Mouse (Mus musculus) heart, embryonic 11.5 days (tissue): ENCODE data around the gene Synj1. TPM values are rescaled to one million over a fixed set of nuclear protein-coding genes. Genes with fewer than 3 reads are reported as not detected.

Experiments
- ATAC-seq: fragments of 200-750 bp; cut with Nextera tagmentation; replicated peaks from 2 replicates; pipeline ENCODE4 v1.8.0; 2017; ENCODE audit warnings: moderate library complexity; ENCODE audit not compliant: insufficient number of reproducible peaks, low FRiP score, low TSS enrichment
- H3K27ac ChIP-seq: fragments of 300-500 bp; sonication (generic); 2 replicates; pipeline ENCODE4 v1.5.1; 2014; ENCODE audit warnings: mild to moderate bottlenecking, low read depth, low read length
- H3K27me3 ChIP-seq: fragments of 300-500 bp; sonication (generic); 2 replicates; pipeline ENCODE4 v1.6.1; 2014; ENCODE audit warnings: mild to moderate bottlenecking, low read length, mixed read lengths; ENCODE audit not compliant: control insufficient read depth, insufficient read depth
- H3K36me3 ChIP-seq: fragments of 300-500 bp; sonication (generic); 2 replicates; pipeline ENCODE4 v1.6.1; 2014; ENCODE audit warnings: mild to moderate bottlenecking, low read length, moderate library complexity, mixed read lengths; ENCODE audit not compliant: control insufficient read depth, insufficient read depth
- H3K4me1 ChIP-seq: fragments of 300-500 bp; sonication (generic); 2 replicates; pipeline ENCODE4 v1.6.1; 2014; ENCODE audit warnings: low read length; ENCODE audit not compliant: control insufficient read depth, insufficient read depth
- H3K4me2 ChIP-seq: fragments of 300-500 bp; sonication (generic); 2 replicates; pipeline ENCODE4 v1.6.1; 2014; ENCODE audit warnings: mild to moderate bottlenecking, moderate library complexity
- H3K4me3 ChIP-seq: fragments of 300-500 bp; sonication (generic); 2 replicates; pipeline ENCODE4 v1.5.1; 2014; ENCODE audit warnings: low read depth, low read length
- H3K9ac ChIP-seq: fragments of 300-500 bp; sonication (generic); 2 replicates; pipeline ENCODE4 v1.6.1; 2014; ENCODE audit warnings: mild to moderate bottlenecking, low read depth, low read length, moderate library complexity
- H3K9me3 ChIP-seq: fragments of 300-500 bp; sonication (generic); replicated peaks from 2 replicates; pipeline ENCODE4 v1.6.1; 2016; ENCODE audit warnings: low read length; ENCODE audit not compliant: control insufficient read depth
- whole genome bisulfite sequencing: fragments of 180-500 bp; shearing (Covaris S2); extraction: QIAGEN DNeasy Blood & Tissue Kit; methylation state at CpG from one replicate; pipeline ENCODE4 v1.1.7; 2014; ENCODE audit not compliant: insufficient replicate concordance; 5-methylcytosine and 5-hydroxymethylcytosine counted together
- polyA plus RNA-seq: library from polyadenylated mRNA; unstranded; fragments of >200 nt; fragmentation: Nextera tagmentation; extraction: Ambion mirVana; gene quantifications from 2 replicates; pipeline ENCODE4 v1.2.1, GENCODE M21; 2014

Synj1 gene
- polyA plus RNA-seq, 1 experiment from 2014 or later: 15.2 TPM

GRCm38 (mm10) chr16:91020842-91021483 lies 9.9 kb upstream of the Synj1 start:
- no peaks in the 10 kb centered on the region for H3K27me3 ChIP-seq
- no peak for ATAC-seq
- H3K4me1 ChIP-seq: no peaks in the 10 kb centered on the region
- H3K9ac ChIP-seq: no peak overlapping the region
- peaks cover 61% of the 10 kb centered on the region for H3K36me3 ChIP-seq
- H3K4me3 ChIP-seq: no peak overlapping the region
- no peak overlapping the region for H3K4me2 ChIP-seq
- H3K9me3 ChIP-seq: no peaks in the 10 kb centered on the region
- WGBS: 85% methylated on average over 10 of the region's 10 CpGs
- no peak overlapping the region for H3K27ac ChIP-seq

DNA sequence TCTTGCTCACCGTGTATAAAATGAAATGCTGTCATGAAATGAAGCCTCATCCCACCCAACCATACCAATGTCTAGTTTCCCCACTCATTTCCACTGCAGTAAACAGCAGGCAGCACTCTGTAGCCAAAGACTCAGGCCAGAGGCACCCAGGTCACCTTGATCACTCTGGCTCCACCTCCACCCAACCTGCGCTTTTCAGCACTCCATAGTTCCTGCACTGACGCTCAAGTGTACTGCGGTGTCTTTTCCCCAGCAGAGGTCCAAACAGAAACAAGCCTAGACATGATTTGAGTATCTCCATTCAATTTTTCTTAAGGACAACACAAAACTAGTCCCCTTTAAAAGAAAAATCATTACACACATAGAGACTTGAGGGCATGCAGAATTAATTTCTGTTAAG lies 8.4 kb upstream of the Synj1 start:
- Histone ChIP-seq H3K4me2 (no peak overlapping the region), H3K9me3 (no peaks in the 10 kb centered on the region), H3K4me1 (no peaks in the 10 kb centered on the region), H3K36me3 (peaks cover 54% of the 10 kb centered on the region), H3K4me3 (no peak overlapping the region), H3K27me3 (no peaks in the 10 kb centered on the region), H3K27ac (no peak overlapping the region), H3K9ac (no peak overlapping the region)
- 93% methylated on average over 4 of the region's 4 CpGs for WGBS
- ATAC-seq: no peak

DNA sequence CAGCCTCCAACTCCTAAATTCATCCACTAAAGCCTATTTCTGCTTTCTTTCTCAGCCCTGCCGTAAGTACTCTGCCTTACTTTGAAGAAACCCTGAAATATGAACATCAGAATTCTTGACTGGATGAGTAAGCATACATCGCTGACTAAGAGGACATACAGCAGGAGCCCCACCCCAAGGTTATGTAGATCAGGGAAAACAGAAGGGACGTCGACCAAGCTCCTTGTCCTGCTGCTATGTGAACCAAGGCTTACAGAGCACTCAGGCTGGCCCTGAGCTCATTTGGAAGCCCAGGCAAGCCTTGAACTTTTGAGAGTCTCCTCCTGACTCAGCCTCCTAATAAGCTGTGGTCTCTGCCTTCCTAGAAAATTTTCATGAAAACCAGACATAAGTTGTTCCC lies 4.7 kb upstream of the Synj1 start:
- Histone ChIP-seq H3K27me3 (no peaks in the 10 kb centered on the region), H3K4me3 (no peak overlapping the region), H3K4me1 (peaks cover 5% of the 10 kb centered on the region; the same call in 1 of the 2 replicates), H3K36me3 (peaks cover 40% of the 10 kb centered on the region), H3K27ac (no peak overlapping the region), H3K4me2 (no peak overlapping the region), H3K9ac (no peak overlapping the region), H3K9me3 (no peaks in the 10 kb centered on the region)
- WGBS: 84% methylated on average over 4 of the region's 4 CpGs
- ATAC-seq: no peak

GRCm38 (mm10) chr16:91011847-91012246 lies 739 bp upstream of the Synj1 start:
- Histone ChIP-seq H3K36me3 (peaks cover 18% of the 10 kb centered on the region), H3K4me3 (peak overlapping the region; percentile 90), H3K27me3 (no peaks in the 10 kb centered on the region), H3K27ac (no peak overlapping the region), H3K9ac (peak overlapping the region; percentile 90; the same call in 1 of the 2 replicates), H3K9me3 (no peaks in the 10 kb centered on the region), H3K4me2 (peak overlapping the region; percentile 63), H3K4me1 (peaks cover 5% of the 10 kb centered on the region; the same call in 1 of the 2 replicates)
- WGBS: 49% methylated on average over 3 of the region's 3 CpGs
- ATAC-seq: no peak

GRCm38 (mm10) chr16:91010581-91011020 lies 507 bp downstream of the Synj1 start:
- Histone ChIP-seq H3K9me3 (no peaks in the 10 kb centered on the region), H3K4me1 (peaks cover 5% of the 10 kb centered on the region; the same call in 1 of the 2 replicates), H3K36me3 (peaks cover 12% of the 10 kb centered on the region), H3K27ac (peak overlapping the region; percentile 89), H3K4me2 (peak overlapping the region; percentile 63), H3K9ac (peak overlapping the region; percentile 90), H3K27me3 (no peaks in the 10 kb centered on the region), H3K4me3 (peak overlapping the region; percentile 90)
- under 1% methylated on average over 41 of the region's 42 CpGs for WGBS
- peak; percentile 59 for ATAC-seq

DNA sequence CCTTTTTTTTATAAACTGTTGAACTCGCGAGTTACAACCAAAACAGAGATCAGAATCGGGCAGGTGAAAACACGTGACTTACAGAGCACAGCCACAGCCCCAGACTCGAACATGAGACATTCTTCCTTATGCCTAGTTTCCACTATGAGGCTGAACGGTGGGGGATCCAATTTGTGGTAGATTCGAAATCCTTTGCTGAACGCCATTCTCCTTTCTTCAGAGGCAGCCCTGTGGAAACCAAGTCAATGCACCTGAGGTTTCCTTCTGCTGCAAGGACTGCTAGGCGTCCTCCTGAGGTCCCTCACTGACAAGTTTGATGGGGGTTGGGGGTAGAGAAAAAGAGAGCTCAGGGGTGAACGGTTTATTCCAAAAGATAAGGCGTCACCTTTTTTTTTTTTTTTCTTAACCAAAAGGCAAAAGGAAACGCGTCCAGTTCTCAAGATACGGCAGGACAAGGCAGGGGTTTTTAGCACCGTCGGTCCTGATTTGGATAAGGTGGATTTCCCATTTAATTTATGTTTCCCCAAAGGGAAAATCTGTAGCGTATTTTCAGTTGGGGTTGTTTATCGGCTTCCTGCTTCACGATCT lies 1.1 kb downstream of the Synj1 start:
- H3K4me1 ChIP-seq: peaks cover 5% of the 10 kb centered on the region; the same call in 1 of the 2 replicates
- H3K27ac ChIP-seq: peak overlapping the region; percentile 89
- peak overlapping the region; percentile 90 for H3K9ac ChIP-seq
- peak overlapping the region; percentile 90 for H3K4me3 ChIP-seq
- WGBS: 1% methylated on average over 19 of the region's 19 CpGs
- no peaks in the 10 kb centered on the region for H3K27me3 ChIP-seq
- H3K4me2 ChIP-seq: peak overlapping the region; percentile 63
- ATAC-seq: no peak
- H3K9me3 ChIP-seq: no peaks in the 10 kb centered on the region
- peaks cover 10% of the 10 kb centered on the region for H3K36me3 ChIP-seq

- Histone ChIP-seq H3K36me3 (no peaks in the 10 kb centered on the region), H3K9me3 (no peaks in the 10 kb centered on the region), H3K27me3 (no peaks in the 10 kb centered on the region), H3K4me2 (no peak overlapping the region), H3K9ac (no peak overlapping the region), H3K4me1 (no peaks in the 10 kb centered on the region), H3K27ac (no peak overlapping the region), H3K4me3 (no peak overlapping the region)
- ATAC-seq: no peak
- WGBS: 77% methylated on average over 4 of the region's 4 CpGs
Measured at GRCm38 (mm10) chr16:91004915-91005538, 6.1 kb downstream of the Synj1 start.

DNA sequence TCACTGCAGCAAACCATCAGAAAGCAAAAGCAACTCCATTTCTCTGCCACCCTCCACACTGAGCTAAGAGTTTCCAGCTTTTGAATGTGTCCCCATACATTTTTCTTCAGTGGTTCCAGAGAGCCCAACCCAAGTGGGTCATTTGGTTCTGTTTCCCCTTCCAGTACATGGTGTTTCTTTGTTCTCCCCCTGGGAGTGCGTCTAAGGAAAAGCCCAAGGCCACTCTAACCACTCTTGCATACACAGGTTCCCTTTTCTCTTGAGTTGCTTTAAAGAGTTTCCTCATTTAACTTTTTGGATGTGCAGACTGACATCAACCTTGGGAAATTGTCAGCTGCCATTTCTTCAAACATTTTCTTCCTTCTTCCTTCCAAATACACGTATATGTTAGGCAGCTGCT lies 10.0 kb downstream of the Synj1 start:
- Histone ChIP-seq H3K4me1 (0 out of 2 replicates have a peak, but pooled peaks cover 3% of the 10 kb centered on the region), H3K27ac (no peak overlapping the region), H3K4me2 (no peak overlapping the region), H3K9me3 (no peaks in the 10 kb centered on the region), H3K9ac (no peak overlapping the region), H3K4me3 (no peak overlapping the region), H3K36me3 (no peaks in the 10 kb centered on the region), H3K27me3 (no peaks in the 10 kb centered on the region)
- 68% methylated on average over 2 of the region's 2 CpGs for WGBS
- no peak for ATAC-seq
